Mouse (Mus musculus): Measurements from ENCODE around the gene Pigq. TPM values are rescaled to one million over a fixed set of nuclear protein-coding genes. Genes with fewer than 3 reads are reported as not detected.

Gene Pigq
- polyA plus RNA-seq, 1 experiment from 2014 or later = 58.0 TPM

DNA sequence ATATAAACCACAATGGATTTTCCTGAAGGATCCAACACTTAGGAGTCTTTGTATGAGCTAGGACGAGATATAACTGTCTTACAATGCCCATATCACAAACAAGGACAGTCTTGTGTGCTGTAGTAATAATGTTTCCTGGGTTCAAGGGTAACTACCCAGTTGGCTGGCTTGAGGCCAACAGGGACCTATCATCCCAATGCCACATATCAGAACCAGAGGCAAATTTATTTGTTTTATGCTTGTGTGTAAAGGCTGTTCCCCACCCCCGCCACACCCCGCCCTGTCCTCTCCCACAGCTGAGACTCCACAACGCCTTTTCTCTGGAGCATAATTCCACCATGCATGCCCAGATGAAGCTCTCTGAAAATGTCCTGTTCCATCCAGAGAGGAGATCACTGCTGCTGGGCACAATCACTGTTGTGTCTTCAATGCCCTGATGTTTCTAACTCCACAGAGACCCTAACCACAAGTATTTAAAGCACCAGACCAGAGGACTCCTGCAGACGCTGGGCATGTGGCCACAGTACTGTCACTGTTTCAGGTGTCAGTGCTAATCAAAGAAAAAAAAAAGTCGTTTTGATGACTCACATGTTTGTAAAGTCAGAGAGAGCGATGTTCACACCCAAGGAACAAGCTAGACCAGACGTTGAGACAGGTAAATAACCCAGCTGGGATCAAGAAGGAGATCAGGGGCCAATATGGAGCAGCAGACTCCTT lies 27.6 kb downstream of the Pigq start:
- Histone ChIP-seq H3K27ac (no peak overlapping the region), H3K9me3 (no peaks in the 10 kb centered on the region), H3K4me2 (replicated peaks) (0 out of 2 replicates have a peak overlapping the region, but pooled peaks have one; percentile 79), H3K4me3 (replicated peaks) (no peak overlapping the region), H3K4me1 (replicated peaks) (peaks cover 38% of the 10 kb centered on the region), H3K27me3 (no peaks in the 10 kb centered on the region), H3K36me3 (0 out of 2 replicates have a peak, but pooled peaks cover 6% of the 10 kb centered on the region), H3K9ac (replicated peaks) (peak overlapping the region; percentile 89)
- ATAC-seq = no peak
- WGBS = 86% methylated on average over 8 of the region's 8 CpGs

DNA sequence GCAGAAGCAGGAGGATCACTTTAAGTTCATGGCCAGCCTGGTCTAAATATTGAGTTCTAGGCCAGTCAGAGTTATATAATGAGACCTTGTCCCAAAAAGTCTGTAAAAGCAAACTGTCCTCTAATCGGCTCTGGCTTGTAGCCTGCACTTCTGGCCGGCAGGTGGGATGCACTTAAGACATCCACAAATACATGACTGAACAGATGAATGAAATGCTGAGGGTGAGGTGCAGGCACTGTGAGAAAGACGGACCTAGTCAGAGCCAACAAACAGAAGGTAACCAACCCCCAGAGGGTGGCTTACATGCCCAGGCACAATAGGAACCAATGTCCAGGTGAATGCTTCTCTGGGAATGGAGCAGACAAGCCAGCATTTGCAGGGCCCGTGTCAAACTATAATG lies 30.4 kb downstream of the Pigq start:
- no peaks in the 10 kb centered on the region for H3K9me3 ChIP-seq

DNA sequence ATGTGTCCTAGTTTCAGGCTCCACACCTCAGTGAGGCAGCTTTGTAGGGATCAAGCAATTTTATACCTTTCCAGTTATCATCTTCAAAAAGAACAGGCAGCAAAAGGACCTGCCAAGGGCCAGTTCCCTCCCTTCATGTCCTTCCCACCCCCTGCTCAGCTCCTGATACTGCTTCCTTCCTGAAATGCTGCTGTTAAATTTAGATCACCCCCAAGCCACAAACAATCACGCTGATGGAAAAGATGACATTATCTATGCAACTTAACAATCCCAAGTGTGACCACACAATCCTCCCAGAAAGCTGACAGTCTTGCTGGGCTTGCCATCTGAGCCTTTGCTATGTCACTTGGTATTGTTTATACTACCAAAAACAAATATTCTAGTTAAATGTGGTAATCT lies 30.9 kb downstream of the Pigq start:
- no peak overlapping the region for H3K9ac ChIP-seq (replicated peaks)
- no peak overlapping the region for H3K4me3 ChIP-seq (replicated peaks)
- H3K4me2 ChIP-seq (replicated peaks) = no peak overlapping the region
- 0 out of 2 replicates have a peak, but pooled peaks cover 10% of the 10 kb centered on the region for H3K36me3 ChIP-seq
- WGBS = 88% methylated on average over 1 of the region's 1 CpGs
- no peaks in the 10 kb centered on the region for H3K27me3 ChIP-seq
- H3K27ac ChIP-seq = no peak overlapping the region
- peaks cover 30% of the 10 kb centered on the region for H3K4me1 ChIP-seq (replicated peaks)
- H3K9me3 ChIP-seq = no peaks in the 10 kb centered on the region
- no peak for ATAC-seq

More for the DNA sequence above, 30.4 kb downstream of the Pigq start:
- ATAC-seq = no peak
- Histone ChIP-seq H3K4me1 (replicated peaks) (peaks cover 31% of the 10 kb centered on the region), H3K27ac (no peak overlapping the region), H3K9ac (replicated peaks) (no peak overlapping the region), H3K4me3 (replicated peaks) (no peak overlapping the region), H3K27me3 (no peaks in the 10 kb centered on the region), H3K36me3 (0 out of 2 replicates have a peak, but pooled peaks cover 10% of the 10 kb centered on the region), H3K4me2 (replicated peaks) (no peak overlapping the region)
- 88% methylated on average over 4 of the region's 4 CpGs for WGBS

DNA sequence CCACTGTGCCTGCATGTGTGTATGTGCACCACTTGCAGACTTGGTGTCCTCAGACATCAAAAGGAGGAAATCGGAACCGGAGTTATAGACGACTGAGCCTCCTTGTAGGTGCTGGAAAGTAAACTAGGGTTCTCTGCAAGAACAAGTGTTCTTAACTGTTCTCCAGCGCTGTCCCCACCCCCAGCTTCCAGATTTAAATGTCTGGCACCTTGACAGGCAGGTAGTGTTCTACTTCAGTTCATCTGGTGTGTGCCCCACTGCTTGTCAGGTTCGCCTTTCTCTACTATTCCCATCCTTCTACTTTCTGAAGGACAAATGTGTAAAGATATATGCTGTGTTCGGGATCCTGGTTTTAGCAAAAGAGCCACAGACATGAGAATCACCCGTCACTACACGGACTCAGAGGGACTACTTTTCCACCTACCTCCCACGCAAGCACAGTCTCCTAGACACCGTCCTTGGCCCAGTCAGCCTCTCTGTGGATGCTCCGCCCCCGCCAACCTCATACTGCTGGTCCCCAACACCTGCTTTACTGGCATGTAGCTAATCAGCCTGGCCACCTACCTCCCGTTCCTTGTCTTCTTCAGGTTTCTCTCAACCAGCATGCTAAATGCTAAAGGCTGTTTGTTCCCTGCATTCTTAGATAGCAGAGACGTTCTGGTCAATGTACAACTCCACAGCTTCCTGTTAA lies 31.4 kb downstream of the Pigq start:
- H3K4me2 ChIP-seq (replicated peaks) = no peak overlapping the region
- no peak for ATAC-seq
- H3K9ac ChIP-seq (replicated peaks) = no peak overlapping the region
- 91% methylated on average over 14 of the region's 14 CpGs for WGBS
- no peaks in the 10 kb centered on the region for H3K27me3 ChIP-seq
- H3K36me3 ChIP-seq = 0 out of 2 replicates have a peak, but pooled peaks cover 10% of the 10 kb centered on the region
- no peak overlapping the region for H3K27ac ChIP-seq
- H3K4me1 ChIP-seq (replicated peaks) = peaks cover 25% of the 10 kb centered on the region
- H3K9me3 ChIP-seq = no peaks in the 10 kb centered on the region
- H3K4me3 ChIP-seq (replicated peaks) = no peak overlapping the region

DNA sequence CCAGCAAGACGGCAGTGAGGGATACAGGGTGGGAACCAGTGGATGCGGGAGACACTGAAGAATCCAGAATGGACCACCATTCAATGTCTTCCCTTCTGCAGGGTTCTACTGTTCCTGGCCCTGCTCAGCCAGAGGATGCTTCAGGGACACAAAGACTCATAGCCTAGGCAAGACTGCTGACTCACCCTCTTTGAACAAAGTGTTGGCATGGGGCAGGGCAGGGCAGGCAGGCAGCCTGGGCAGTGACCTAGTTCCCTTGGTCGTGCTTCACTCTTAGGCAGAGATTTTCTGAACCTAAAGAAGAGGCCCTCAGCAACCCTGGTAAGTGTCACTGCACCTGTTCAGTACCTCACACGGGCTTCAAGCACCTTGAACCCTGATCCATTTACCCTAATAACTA lies 32.9 kb downstream of the Pigq start:
- no peak overlapping the region for H3K9ac ChIP-seq (replicated peaks)
- H3K27me3 ChIP-seq = no peaks in the 10 kb centered on the region
- no peak overlapping the region for H3K4me2 ChIP-seq (replicated peaks)
- no peak overlapping the region for H3K4me3 ChIP-seq (replicated peaks)
- 0 out of 2 replicates have a peak, but pooled peaks cover 11% of the 10 kb centered on the region for H3K4me1 ChIP-seq (replicated peaks)
- 0 out of 2 replicates have a peak, but pooled peaks cover 10% of the 10 kb centered on the region for H3K36me3 ChIP-seq
- no peak overlapping the region for H3K27ac ChIP-seq
- 92% methylated on average over 4 of the region's 4 CpGs for WGBS
- ATAC-seq = no peak
- H3K9me3 ChIP-seq = no peaks in the 10 kb centered on the region

DNA sequence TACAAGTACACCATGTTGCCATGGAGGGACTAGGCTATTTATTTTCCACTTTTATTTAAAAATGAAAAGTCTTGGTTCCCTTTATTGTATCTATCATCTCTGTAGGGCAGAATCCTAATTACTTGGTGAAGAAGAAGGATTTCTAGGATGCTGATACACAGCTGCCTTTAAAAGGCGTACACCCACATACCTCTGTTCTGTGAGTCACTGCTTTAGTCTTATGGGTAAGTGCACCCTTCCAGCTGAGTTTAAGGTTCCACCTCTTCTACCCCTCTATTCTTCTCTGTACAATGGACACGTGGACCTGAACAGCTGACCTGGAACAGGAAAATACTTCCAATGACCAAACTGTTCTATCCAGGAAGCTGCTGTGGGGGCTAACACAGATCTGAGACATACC lies 37.1 kb downstream of the Pigq start:
- 87% methylated on average over 2 of the region's 2 CpGs for WGBS
- Histone ChIP-seq H3K4me3 (replicated peaks) (no peak overlapping the region), H3K36me3 (0 out of 2 replicates have a peak, but pooled peaks cover 5% of the 10 kb centered on the region), H3K4me2 (replicated peaks) (no peak overlapping the region), H3K9ac (replicated peaks) (no peak overlapping the region), H3K9me3 (no peaks in the 10 kb centered on the region), H3K27ac (no peak overlapping the region), H3K27me3 (no peaks in the 10 kb centered on the region), H3K4me1 (replicated peaks) (no peaks in the 10 kb centered on the region)
- no peak for ATAC-seq

DNA sequence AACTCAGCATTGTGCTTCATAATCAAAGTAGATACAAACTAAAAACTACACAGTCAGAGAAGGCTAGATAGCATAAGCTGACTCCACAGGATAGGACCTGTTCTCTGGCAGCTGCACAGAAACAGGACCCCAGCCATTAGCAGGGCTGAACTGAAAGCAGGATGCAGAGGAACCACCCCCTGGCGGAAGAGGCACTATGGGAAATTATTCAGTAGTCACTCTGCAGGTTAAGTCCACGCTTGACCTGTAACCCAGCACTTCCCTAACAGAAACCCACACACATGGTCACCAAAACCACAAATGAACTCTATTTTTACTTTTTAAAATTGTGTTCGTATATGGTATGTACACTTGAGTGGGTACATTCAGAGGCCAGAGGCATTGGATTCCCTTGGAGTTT lies 41.7 kb downstream of the Pigq start:
- Histone ChIP-seq H3K4me1 (replicated peaks) (no peaks in the 10 kb centered on the region), H3K4me2 (replicated peaks) (no peak overlapping the region), H3K27me3 (no peaks in the 10 kb centered on the region), H3K36me3 (peaks cover 9% of the 10 kb centered on the region), H3K9me3 (no peaks in the 10 kb centered on the region), H3K27ac (no peak overlapping the region), H3K4me3 (replicated peaks) (no peak overlapping the region), H3K9ac (replicated peaks) (no peak overlapping the region)
- no peak for ATAC-seq
- WGBS = 86% methylated on average over 3 of the region's 3 CpGs

DNA sequence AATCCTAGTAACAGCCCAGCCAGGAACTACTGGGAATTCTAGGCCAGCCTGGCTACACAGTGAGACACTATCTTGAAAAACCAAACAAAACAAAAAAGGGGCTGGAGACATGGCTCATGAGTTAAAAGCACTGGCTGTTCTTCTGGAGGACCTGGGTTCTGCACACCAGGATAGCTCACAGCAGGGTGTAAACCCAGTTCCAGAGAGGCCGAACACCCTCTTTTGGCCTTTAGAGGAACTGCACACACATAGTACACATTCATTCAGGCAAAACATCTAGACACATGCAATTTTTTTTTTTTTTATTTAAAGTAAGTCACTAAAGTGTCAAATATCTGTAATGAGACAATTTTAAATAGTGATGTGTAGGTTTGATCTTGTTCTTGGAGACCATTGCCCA lies 44.5 kb downstream of the Pigq start:
- Histone ChIP-seq H3K4me2 (replicated peaks) (no peak overlapping the region), H3K9ac (replicated peaks) (no peak overlapping the region), H3K4me3 (replicated peaks) (no peak overlapping the region), H3K27ac (no peak overlapping the region), H3K27me3 (no peaks in the 10 kb centered on the region), H3K4me1 (replicated peaks) (peaks cover 4% of the 10 kb centered on the region; the same call in 1 of the 2 replicates), H3K36me3 (peaks cover 9% of the 10 kb centered on the region), H3K9me3 (no peaks in the 10 kb centered on the region)
- 96% methylated on average over 1 of the region's 1 CpGs for WGBS
- ATAC-seq = no peak

DNA sequence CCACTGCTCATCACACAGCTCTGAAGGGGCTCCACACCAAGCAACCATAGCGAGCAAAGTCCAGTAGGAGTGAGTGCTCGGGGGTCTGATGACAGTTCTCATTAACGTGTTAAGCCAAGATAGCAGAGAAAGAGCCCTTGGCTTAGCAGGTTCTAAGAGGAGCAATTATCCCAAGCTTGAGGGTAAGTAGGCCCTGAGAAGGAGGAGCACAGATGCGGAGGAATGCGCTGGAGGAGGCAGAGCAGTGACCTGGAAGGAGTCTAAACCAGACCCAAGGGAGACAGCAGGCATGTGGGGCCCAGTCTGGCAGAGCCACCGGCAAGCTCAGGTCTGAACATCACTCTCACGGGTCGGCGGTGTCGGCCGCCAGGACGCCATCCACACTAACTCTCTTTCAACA lies 48.8 kb downstream of the Pigq start:
- WGBS = 64% methylated on average over 12 of the region's 12 CpGs
- Histone ChIP-seq H3K4me2 (replicated peaks) (no peak overlapping the region), H3K36me3 (peaks cover 8% of the 10 kb centered on the region), H3K27me3 (no peaks in the 10 kb centered on the region), H3K27ac (no peak overlapping the region), H3K9me3 (no peaks in the 10 kb centered on the region), H3K9ac (replicated peaks) (no peak overlapping the region), H3K4me1 (replicated peaks) (peaks cover 8% of the 10 kb centered on the region), H3K4me3 (replicated peaks) (no peak overlapping the region)
- no peak for ATAC-seq

DNA sequence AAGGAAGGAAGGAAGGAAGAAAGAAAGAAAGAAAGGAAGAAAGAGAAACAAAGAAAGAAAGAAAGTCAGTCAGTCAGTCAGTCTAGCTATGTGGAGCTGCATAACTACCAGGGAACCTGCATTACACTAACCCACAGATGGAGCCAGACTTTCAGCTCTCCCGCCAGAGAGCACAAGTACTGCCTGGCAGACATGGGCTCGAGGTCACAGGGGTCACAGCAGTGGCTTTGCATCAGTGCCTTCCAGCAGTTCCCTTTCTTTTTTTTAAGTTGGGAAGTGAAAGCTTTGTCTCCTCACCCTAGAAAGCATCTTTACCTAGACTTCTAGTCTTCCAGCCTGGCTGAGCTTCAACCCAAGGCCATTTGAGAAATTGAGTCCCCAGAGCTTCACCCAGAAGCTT lies 49.3 kb downstream of the Pigq start:
- Histone ChIP-seq H3K27me3 (no peaks in the 10 kb centered on the region), H3K4me2 (replicated peaks) (no peak overlapping the region), H3K4me3 (replicated peaks) (no peak overlapping the region), H3K9me3 (no peaks in the 10 kb centered on the region), H3K9ac (replicated peaks) (no peak overlapping the region), H3K27ac (no peak overlapping the region), H3K4me1 (replicated peaks) (peaks cover 8% of the 10 kb centered on the region), H3K36me3 (peaks cover 4% of the 10 kb centered on the region)
- ATAC-seq = no peak
- 31% methylated on average over 2 of the region's 2 CpGs for WGBS

DNA sequence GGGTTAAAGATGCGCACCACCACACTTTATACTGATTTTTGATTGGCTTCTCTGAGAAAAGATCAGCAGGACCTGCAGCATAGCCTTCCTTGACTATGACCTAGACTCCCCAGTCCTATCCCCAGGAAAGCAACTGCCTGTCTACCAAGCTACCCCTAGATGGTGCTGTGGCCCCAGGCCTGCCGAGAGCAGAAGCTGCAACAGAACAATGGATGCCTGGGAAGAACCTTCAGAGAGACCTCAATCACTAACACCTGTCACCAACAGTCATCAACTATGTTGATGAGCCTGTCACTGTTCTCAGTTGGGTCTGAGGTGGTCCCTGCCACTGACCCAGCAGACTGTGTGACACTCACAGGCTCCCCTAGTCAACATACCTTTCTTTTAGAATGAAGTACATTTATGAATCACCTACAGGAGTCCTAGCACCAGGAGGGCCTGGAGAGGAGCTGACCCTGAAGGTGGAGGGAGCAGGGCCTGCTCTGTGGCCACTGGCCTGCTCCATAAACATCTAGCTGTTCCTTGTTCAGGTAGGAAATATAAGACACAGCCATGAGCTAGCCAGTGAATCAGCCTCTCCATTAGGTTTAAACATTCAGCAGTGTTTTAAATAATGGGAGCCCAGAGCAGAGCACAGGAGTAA lies 50.6 kb downstream of the Pigq start:
- peak; percentile 89 for ATAC-seq
- H3K9ac ChIP-seq (replicated peaks) = no peak overlapping the region
- no peak overlapping the region for H3K4me2 ChIP-seq (replicated peaks)

DNA sequence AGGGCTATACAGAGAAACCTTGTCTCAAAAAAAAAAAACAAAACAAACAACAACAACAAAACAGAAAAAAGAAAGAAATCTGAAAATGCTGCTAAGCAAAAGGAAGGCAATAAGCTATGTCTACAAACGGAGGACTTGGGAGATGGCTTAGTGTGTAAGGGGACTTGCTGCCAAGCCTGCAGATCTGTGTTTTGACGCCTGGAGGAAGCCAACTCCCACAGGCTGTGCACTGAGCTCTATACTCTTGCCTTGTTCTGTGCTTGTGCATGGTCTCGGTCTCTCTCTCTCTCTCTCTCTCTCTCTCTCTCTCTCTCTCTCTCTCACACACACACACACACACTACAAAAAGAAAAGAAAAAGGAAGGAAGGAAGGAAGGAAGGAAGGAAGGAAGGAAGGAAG lies 55.9 kb downstream of the Pigq start:
- WGBS = 98% methylated on average over 3 of the region's 3 CpGs
- H3K4me2 ChIP-seq (replicated peaks) = no peak overlapping the region
- ATAC-seq = no peak
- H3K4me1 ChIP-seq (replicated peaks) = peaks cover 7% of the 10 kb centered on the region; the same call in 1 of the 2 replicates
- peaks cover 39% of the 10 kb centered on the region for H3K36me3 ChIP-seq
- H3K4me3 ChIP-seq (replicated peaks) = no peak overlapping the region
- no peak overlapping the region for H3K9ac ChIP-seq (replicated peaks)
- no peaks in the 10 kb centered on the region for H3K27me3 ChIP-seq
- no peak overlapping the region for H3K27ac ChIP-seq
- no peaks in the 10 kb centered on the region for H3K9me3 ChIP-seq

More for the DNA sequence above, 50.6 kb downstream of the Pigq start:
- no peaks in the 10 kb centered on the region for H3K27me3 ChIP-seq
- H3K36me3 ChIP-seq = 0 out of 2 replicates have a peak, but pooled peaks cover 9% of the 10 kb centered on the region
- no peaks in the 10 kb centered on the region for H3K9me3 ChIP-seq
- no peak overlapping the region for H3K4me3 ChIP-seq (replicated peaks)
- H3K4me1 ChIP-seq (replicated peaks) = peaks cover 8% of the 10 kb centered on the region
- 35% methylated on average over 2 of the region's 2 CpGs for WGBS
- H3K27ac ChIP-seq = peak overlapping the region; percentile 78
